Mouse (Mus musculus) monocyte, adult 2 months (primary cell): ENCODE results near the gene Gpr180.
"Not testable (repeated sequence)": the region's sequence is repeated elsewhere in the genome, so short reads cannot be mapped to it uniquely, and the experiment has no call there.

Experiments used
- DNase-seq, 2 experiments: peaks; one replicate each; pipeline ENCODE4 v3.0.0; 2022; ENCODE audit warnings: low spot score in 2 of 2, low read depth in 1 of 2

Gpr180 gene

DNA sequence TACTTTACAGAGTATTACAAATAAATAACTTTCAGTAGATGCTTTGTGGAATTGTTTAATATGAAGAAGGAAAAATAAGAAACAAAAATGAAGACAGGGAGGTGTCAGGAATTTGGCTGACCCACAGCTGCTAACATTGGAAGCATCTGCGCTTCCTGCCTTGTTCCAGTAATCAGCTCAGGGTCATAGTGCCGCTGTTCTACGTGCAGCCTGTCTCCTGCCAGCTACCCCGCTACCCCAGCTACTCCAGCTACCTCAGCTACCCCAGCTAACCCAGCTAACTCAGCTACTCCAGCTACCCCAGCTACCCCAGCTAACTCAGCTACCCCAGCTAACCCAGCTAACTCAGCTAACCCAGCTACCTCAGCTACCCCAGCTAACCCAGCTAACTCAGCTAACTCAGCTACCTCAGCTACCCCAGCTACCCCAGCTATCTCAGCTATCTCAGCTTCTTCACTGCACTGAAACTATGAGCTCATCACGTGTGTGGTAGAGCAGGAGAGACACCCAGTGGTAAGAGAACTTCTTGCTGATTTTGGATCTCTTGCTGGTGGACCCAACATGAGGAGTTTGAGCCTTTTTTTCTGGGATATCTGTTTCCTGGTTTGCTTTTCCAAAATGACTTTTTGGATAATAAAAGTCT lies 14.8 kb downstream of the Gpr180 start:
- DNase-seq, result no peak

DNA sequence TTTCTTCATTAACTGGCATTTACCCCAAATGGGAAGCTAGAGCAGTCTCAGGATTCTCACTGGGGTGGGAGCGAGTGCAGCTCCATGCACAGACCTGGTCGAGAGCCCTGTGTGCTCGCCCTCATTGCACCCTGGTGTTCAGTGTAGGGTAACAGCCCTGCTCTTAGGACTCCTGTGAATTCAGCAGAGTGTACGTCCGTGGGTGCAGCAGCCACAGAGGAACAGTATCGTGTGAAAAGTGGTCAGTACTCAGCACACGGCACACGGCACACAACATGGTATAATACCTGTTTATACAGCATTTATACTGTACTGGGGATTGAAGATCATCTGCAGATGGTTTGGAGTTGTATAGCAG lies 15.3 kb downstream of the Gpr180 start:
- DNase-seq, result no peak

- DNase-seq, result not testable (repeated sequence)
These were observed 19.1 kb downstream of the Gpr180 start for GRCm38 (mm10) chr14:118156056-118156455.

DNA sequence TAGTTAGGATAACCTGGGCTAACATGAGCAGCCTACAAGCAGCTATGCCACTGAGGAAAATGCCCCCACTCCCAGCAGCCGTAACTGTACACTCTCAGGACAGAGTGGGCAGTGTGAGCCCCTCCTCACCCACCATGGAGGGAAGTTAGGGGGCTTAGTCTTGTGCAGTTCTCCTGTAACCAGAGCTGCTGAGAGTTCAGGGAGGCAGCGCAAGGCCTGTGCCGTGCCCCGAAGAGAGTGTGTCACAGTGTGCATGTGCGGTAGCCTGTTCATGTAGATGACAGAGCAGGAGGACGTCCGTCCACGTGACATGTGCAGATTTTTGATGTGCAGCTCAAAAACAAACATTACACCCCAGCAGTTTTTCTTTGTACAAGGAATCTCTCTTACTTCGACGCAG lies 19.8 kb downstream of the Gpr180 start:
- DNase-seq, result no peak

GRCm38 (mm10) chr14:118157146-118157545 lies 20.2 kb downstream of the Gpr180 start:
- no peak for DNase-seq

- DNase-seq, result no peak
These were observed 24.8 kb downstream of the Gpr180 start for GRCm38 (mm10) chr14:118161751-118162150.

DNA sequence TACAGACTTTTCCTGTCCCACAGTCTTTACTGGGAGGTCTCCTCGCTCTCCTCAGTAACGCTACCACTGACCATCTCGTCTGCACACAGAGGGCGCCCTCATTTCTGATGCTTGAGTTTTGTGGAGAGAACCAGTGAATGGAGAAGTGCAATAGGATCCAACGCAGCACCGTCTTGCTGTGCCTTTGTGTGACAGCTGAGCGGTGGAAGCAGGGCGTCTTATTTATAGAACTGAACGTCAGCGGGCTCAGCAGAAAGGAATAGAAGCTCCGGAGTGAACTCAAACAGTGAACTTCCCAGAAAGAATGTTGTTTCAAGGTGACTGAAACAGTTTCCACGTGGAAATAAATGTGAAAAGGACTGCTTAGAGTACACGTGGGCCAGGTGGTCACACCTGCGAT lies 25.7 kb downstream of the Gpr180 start:
- no peak for DNase-seq

DNA sequence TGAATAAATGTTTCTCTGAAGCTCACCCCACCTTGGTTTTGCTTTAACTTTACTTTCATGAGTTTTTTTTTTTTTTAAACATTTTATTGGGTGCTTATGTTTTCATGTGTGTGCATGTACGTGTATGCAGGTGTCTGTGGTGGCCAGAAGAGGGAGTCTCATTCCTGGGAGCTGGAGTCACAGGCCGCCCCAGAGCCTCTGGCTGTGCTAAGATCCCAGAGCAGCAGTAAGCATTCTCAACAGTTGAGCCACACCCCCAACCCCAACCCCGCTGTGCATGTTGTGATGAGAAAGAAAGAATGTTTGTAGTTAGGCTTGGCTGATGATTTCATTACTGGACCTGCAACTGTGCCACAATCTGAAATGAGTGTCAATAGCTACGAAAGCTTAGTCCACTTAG lies 31.8 kb downstream of the Gpr180 start:
- no peak for DNase-seq

- DNase-seq, result no peak
These were observed 36.7 kb downstream of the Gpr180 start for GRCm38 (mm10) chr14:118173590-118174203.

DNA sequence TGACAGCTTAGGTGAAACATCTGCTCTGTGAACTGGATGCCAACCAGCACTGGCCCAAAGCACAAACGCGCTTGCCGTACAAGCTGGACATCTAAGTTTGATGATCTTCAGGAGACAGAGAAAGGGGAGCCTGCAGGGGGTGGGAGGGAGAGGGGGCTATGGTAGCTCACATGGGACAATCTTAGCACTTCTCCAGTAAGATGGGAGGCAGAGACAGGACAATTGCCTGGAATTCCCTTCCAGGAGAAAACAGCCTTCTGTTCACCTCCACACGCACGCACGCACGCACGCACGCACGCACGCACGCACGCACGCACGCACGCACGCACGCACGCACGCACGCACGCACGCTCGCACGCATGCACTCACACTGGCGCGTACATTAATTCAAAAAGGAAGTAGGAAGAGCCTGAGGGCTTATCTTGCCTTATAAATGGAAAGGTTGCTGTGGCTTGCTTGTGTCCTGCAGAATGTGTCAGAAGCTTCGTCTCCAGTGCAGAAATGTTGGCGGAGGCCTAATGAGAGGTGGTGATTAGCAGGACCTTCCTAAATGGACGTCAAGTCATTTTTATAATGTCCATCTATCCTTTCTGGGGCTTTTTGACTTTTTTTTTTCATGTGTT lies 38.2 kb downstream of the Gpr180 start:
- DNase-seq, result no peak

DNA sequence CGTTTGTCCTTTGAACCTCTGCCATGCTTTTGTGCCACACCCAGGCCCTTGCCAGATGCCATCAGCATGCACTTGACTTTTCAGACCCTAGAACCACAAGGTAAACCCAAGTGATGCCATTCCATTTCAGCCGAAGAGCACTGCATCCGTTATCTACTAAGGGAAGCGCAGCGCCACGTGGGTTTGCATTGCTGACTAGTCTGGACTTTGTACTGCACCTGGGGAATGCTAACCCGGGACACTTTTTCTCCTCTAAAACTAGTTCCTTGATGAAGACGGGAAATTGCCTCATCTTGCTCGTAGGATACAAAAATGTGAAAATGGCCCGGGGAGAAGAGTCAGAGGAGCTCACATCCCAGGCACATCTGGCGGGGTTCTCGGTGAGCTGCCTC lies 38.7 kb downstream of the Gpr180 start:
- no peak for DNase-seq

- no peak for DNase-seq
These were observed 42.3 kb downstream of the Gpr180 start for GRCm38 (mm10) chr14:118179251-118179650.

DNA sequence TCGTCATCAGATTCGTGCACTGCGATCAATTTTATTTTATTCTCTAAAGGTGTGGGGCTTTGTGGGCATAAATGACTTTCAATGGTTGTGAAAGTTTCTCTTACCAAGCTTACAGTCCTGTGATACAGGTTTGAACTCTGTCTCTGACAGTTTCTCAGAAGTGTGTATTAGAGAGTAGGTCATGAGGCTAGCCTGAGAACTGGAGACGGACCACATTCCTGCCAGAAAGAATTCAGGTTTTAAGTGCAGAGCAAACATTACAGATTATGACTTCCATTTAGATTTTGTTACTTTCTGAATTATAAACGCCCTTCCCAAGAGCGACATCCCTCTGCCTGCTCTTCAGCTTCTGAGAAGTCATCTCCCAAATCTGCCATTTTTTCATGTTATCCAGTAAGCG lies 42.7 kb downstream of the Gpr180 start:
- no peak for DNase-seq

GRCm38 (mm10) chr14:118180117-118180557 lies 43.2 kb downstream of the Gpr180 start:
- peak; percentile 5 to 26 for DNase-seq

- no peak for DNase-seq
These were observed 43.8 kb downstream of the Gpr180 start for GRCm38 (mm10) chr14:118180711-118181177.

- no peak for DNase-seq
These were observed 54.5 kb downstream of the Gpr180 start for GRCm38 (mm10) chr14:118191442-118191841.

GRCm38 (mm10) chr14:118193001-118193628 lies 56.2 kb downstream of the Gpr180 start:
- no peak for DNase-seq

GRCm38 (mm10) chr14:118193663-118194062 lies 56.7 kb downstream of the Gpr180 start:
- DNase-seq, result no peak

- no peak for DNase-seq
These were observed 57.4 kb downstream of the Gpr180 start for GRCm38 (mm10) chr14:118194219-118194914.

DNA sequence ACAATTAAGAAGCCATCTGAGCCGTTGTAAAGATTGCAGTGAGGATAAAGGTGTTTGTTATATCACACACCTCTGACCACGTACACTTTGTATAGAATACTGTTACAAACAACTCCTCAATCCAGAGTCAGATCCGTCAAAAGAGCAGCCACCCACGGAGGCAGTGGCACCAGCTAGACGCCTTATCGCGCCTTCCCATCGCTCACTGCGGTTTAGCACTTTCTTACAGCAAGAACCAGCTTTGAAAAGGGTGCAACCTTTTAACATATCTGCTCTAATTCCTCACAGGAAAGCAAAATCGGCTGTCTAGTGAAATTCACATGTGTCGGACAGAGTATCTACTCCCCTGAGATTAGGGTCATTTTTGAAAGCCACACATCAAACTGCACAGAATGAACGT lies 60.1 kb downstream of the Gpr180 start:
- DNase-seq, result no peak

GRCm38 (mm10) chr14:118200731-118201130 lies 63.8 kb downstream of the Gpr180 start:
- no peak for DNase-seq
